Comparison of ENCODE assay signal across 24 mouse cellular contexts in genomic region chr16:38473661-38474060, GRCm38 (mm10). TPM values are rescaled to one million over a fixed set of nuclear protein-coding genes. Genes with fewer than 3 reads are reported as not detected.
DNase-seq lines count a peak whose midpoint lies in the region; ATAC-seq and TF ChIP-seq lines count a peak whose summit lies in the region.
"Had no signal": no experiment of that assay in that cellular context is flagged by ENCODE, and none has a peak within 500 bp of the region (broad histone marks: within the 10 kb centered on the region; RNA-seq: fewer than 3 reads in every experiment).

No protein-coding gene starts in this region.

- no peak overlapping the region for H3K4me2 ChIP-seq in liver, embryonic 13.5 days
- no peak overlapping the region for H3K4me2 ChIP-seq in liver, embryonic 12.5 days
- H3K4me2 ChIP-seq in liver, postnatal 0 days (ENCODE audit: low read depth, low read length), result no peak overlapping the region
- H3K4me2 ChIP-seq: embryonic facial prominence, embryonic 12.5 days; forebrain, embryonic 13.5 days; forebrain, embryonic 15.5 days had no signal

- H3K4me1 ChIP-seq in liver, embryonic 13.5 days (replicated peaks), result peaks cover 62% of the 10 kb centered on the region
- H3K4me1 ChIP-seq in liver, embryonic 12.5 days, result peaks cover 60% of the 10 kb centered on the region
- peaks cover 16% of the 10 kb centered on the region for H3K4me1 ChIP-seq in liver, postnatal 0 days (ENCODE audit: insufficient read depth)
- H3K4me1 ChIP-seq in G1E (ENCODE audit: insufficient read depth, low read depth, low read length), result peaks cover 86% of the 10 kb centered on the region
- H3K4me1 ChIP-seq in kidney, adult 2 months (ENCODE audit: control insufficient read depth, insufficient read depth, low read length), result 0 out of 2 replicates have a peak, but pooled peaks cover 3% of the 10 kb centered on the region
- H3K4me1 ChIP-seq: embryonic facial prominence, embryonic 12.5 days had no signal

- ATAC-seq in liver, embryonic 13.5 days (ENCODE audit: low read depth), result no peak
- no peak for ATAC-seq in liver, embryonic 12.5 days
- ATAC-seq in liver, postnatal 0 days, result no peak
- ATAC-seq in G1E (ENCODE audit: extremely low read depth, insufficient number of reproducible peaks, low FRiP score, poor library complexity, severe bottlenecking), result peak; percentile 18; the same call in 1 of the 2 replicates
- ATAC-seq in megakaryocyte-erythroid progenitor cell, adult 5-6 weeks (replicated peaks; ENCODE audit: low FRiP score, low TSS enrichment, poor library complexity, severe bottlenecking), result 0 out of 2 replicates have a peak, but pooled peaks have one; percentile 3
- ATAC-seq: activated CD4-positive, CD25-positive, alpha-beta regulatory T cell, adult 4 months; CD4-positive, CD25-positive, alpha-beta regulatory T cell, adult 4 months; forebrain, embryonic 13.5 days; forebrain, embryonic 15.5 days; Patski had no signal

- no peaks in the 10 kb centered on the region for H3K36me3 ChIP-seq in liver, embryonic 13.5 days
- H3K36me3 ChIP-seq in liver, embryonic 12.5 days, result no peaks in the 10 kb centered on the region
- no peaks in the 10 kb centered on the region for H3K36me3 ChIP-seq in liver, postnatal 0 days (replicated peaks; ENCODE audit: insufficient read depth, low read length)
- H3K36me3 ChIP-seq in G1E (replicated peaks), result peaks cover 19% of the 10 kb centered on the region
- no peaks in the 10 kb centered on the region for H3K36me3 ChIP-seq in kidney, adult 2 months (ENCODE audit: control insufficient read depth, insufficient read depth, low read length)
- H3K36me3 ChIP-seq: embryonic facial prominence, embryonic 10.5 days; embryonic facial prominence, embryonic 12.5 days; forebrain, embryonic 15.5 days had no signal

- H3K4me3 ChIP-seq in liver, embryonic 13.5 days (replicated peaks), result no peak overlapping the region
- H3K4me3 ChIP-seq in liver, embryonic 12.5 days, result no peak overlapping the region
- H3K4me3 ChIP-seq in liver, postnatal 0 days (ENCODE audit: low read depth, low read length), result no peak overlapping the region
- H3K4me3 ChIP-seq in G1E (ENCODE audit: low read depth, low read length), result no peak overlapping the region; the same call in 1 of the 2 replicates
- no peak overlapping the region for H3K4me3 ChIP-seq in kidney, adult 2 months (ENCODE audit: insufficient read depth, low read depth, low read length)
- H3K4me3 ChIP-seq: embryonic facial prominence, embryonic 10.5 days; embryonic facial prominence, embryonic 12.5 days; forebrain, embryonic 13.5 days; forebrain, embryonic 15.5 days had no signal

- 28% methylated on average over 5 of the region's 5 CpGs for WGBS in liver, embryonic 13.5 days (ENCODE audit: insufficient replicate concordance)
- 36% methylated on average over 5 of the region's 5 CpGs for WGBS in liver, embryonic 12.5 days (ENCODE audit: insufficient replicate concordance)
- 49% methylated on average over 5 of the region's 5 CpGs for WGBS in liver, postnatal 0 days (ENCODE audit: insufficient replicate concordance)
- 90% methylated on average over 5 of the region's 5 CpGs for WGBS in kidney, adult 2 months

- no peak overlapping the region for H3K9ac ChIP-seq in liver, embryonic 13.5 days
- H3K9ac ChIP-seq in liver, embryonic 12.5 days, result no peak overlapping the region
- H3K9ac ChIP-seq in liver, postnatal 0 days (replicated peaks), result no peak overlapping the region
- H3K9ac ChIP-seq: embryonic facial prominence, embryonic 12.5 days; forebrain, embryonic 13.5 days; forebrain, embryonic 15.5 days had no signal

- DNase-seq in liver, embryonic 13.5 days, result no peak
- DNase-seq in liver, postnatal 0 days, result no peak
- DNase-seq in liver (no peak), G1E (ENCODE audit: low spot score) (no peak)
- DNase-seq in kidney, adult 2 months, result no peak
- DNase-seq: adrenal gland, adult 8-10 months; adrenal gland, postnatal 14 days; adrenal gland, postnatal 36 days; B cell, adult 2 months; cerebellum, adult 11-12 months; cerebellum, adult 2 months; cerebellum, adult 9-10 months; cerebellum, postnatal 10 days; cerebellum, postnatal 25 days had no signal

- TF ChIP-seq EP300 in liver, postnatal 0 days (IDR thresholded peaks at IDR 0.05; ENCODE audit: low read depth), result 0 out of 2 replicates have a peak, but pooled peaks have one; percentile 9

- H3K9me3 ChIP-seq in liver, embryonic 13.5 days (replicated peaks), result no peaks in the 10 kb centered on the region
- no peaks in the 10 kb centered on the region for H3K9me3 ChIP-seq in liver, embryonic 12.5 days (replicated peaks)
- no peaks in the 10 kb centered on the region for H3K9me3 ChIP-seq in liver, postnatal 0 days (ENCODE audit: low read length)
- no peaks in the 10 kb centered on the region for H3K9me3 ChIP-seq in G1E (replicated peaks)
- H3K9me3 ChIP-seq: embryonic facial prominence, embryonic 10.5 days; embryonic facial prominence, embryonic 12.5 days; forebrain, embryonic 13.5 days; forebrain, embryonic 15.5 days had no signal

- TF ChIP-seq CTCF in liver, postnatal 0 days (IDR thresholded peaks at IDR 0.05; ENCODE audit: low read depth), result no peak
- no peak for TF ChIP-seq CTCF in G1E (IDR thresholded peaks at IDR 0.05; ENCODE audit: low read depth, low read length)
- TF ChIP-seq CTCF in kidney, adult 2 months (conservative IDR thresholded peaks at IDR 0.05; ENCODE audit: insufficient read depth, insufficient read length, low read depth, low read length), result no peak

- H3K27me3 ChIP-seq in liver, embryonic 13.5 days, result no peaks in the 10 kb centered on the region
- no peaks in the 10 kb centered on the region for H3K27me3 ChIP-seq in liver, embryonic 12.5 days (replicated peaks)
- H3K27me3 ChIP-seq in liver, postnatal 0 days (ENCODE audit: insufficient read depth, low read length), result no peaks in the 10 kb centered on the region
- H3K27me3 ChIP-seq in G1E (ENCODE audit: insufficient read depth, low read length), result no peaks in the 10 kb centered on the region
- no peaks in the 10 kb centered on the region for H3K27me3 ChIP-seq in kidney, adult 2 months (replicated peaks; ENCODE audit: control insufficient read depth, insufficient read depth, low read length)
- H3K27me3 ChIP-seq: CH12.LX; embryonic facial prominence, embryonic 12.5 days; forebrain, embryonic 13.5 days; forebrain, embryonic 15.5 days; Patski had no signal

- no peak for TF ChIP-seq POLR2A in kidney, adult 2 months (IDR thresholded peaks at IDR 0.05; ENCODE audit: low read depth, low read length)

- H3K27ac ChIP-seq in liver, embryonic 13.5 days, result peak overlapping the region; percentile 44; the same call in 1 of the 2 replicates
- no peak overlapping the region for H3K27ac ChIP-seq in liver, embryonic 12.5 days
- no peak overlapping the region for H3K27ac ChIP-seq in liver, postnatal 0 days (ENCODE audit: low read depth)
- H3K27ac ChIP-seq in kidney, adult 2 months (ENCODE audit: insufficient read depth, low read depth, low read length), result no peak overlapping the region
- H3K27ac ChIP-seq: embryonic facial prominence, embryonic 10.5 days; embryonic facial prominence, embryonic 12.5 days; forebrain, embryonic 13.5 days; forebrain, embryonic 15.5 days had no signal

RNA-seq across cellular contexts. Expression of gene Cd80, which starts 18.3 kb away (rescaled TPM):
- 0.08 and 0.16 TPM in 2 replicates for polyA plus RNA-seq in liver, embryonic 13.5 days (2015; fragmentation: Nextera tagmentation; extraction: Ambion mirVana)
- 0.12 and 0.19 TPM in 2 replicates for polyA plus RNA-seq in liver, embryonic 12.5 days (2016; fragmentation: Nextera tagmentation; extraction: Ambion mirVana)
- polyA plus RNA-seq in liver, postnatal 0 days (2015; fragmentation: Nextera tagmentation; extraction: Ambion mirVana), result 0.13 and 0.15 TPM in 2 replicates
- 62.1 and 77.0 TPM in 2 replicates for total RNA-seq in G1E (2014; fragmentation: Nextera tagmentation)
- 4.9 and 5.3 TPM in 2 replicates for total RNA-seq in G1E (2017)
- polyA plus RNA-seq in G1E (2012), result 2.2 and 3.0 TPM in 2 replicates
- total RNA-seq in megakaryocyte-erythroid progenitor cell, adult 5-6 weeks (2014; fragmentation: Nextera tagmentation), result not detected in 2 replicates
- not detected in 2 replicates for total RNA-seq in megakaryocyte-erythroid progenitor cell, adult 5-6 weeks (2017)
- polyA plus RNA-seq in kidney, adult 2 months (2012; rRNA removed), result 0.14 and 0.23 TPM in 2 replicates

RNA-seq across cellular contexts. Expression of gene Adprh, which starts 21.2 kb away (rescaled TPM):
- polyA plus RNA-seq in liver, embryonic 13.5 days (2015; fragmentation: Nextera tagmentation; extraction: Ambion mirVana), result 38.1 and 41.2 TPM in 2 replicates
- 50.8 and 53.5 TPM in 2 replicates for polyA plus RNA-seq in liver, embryonic 12.5 days (2016; fragmentation: Nextera tagmentation; extraction: Ambion mirVana)
- 17.9 and 22.2 TPM in 2 replicates for polyA plus RNA-seq in liver, postnatal 0 days (2015; fragmentation: Nextera tagmentation; extraction: Ambion mirVana)
- total RNA-seq in G1E (2014; fragmentation: Nextera tagmentation) (56.4 and 60.6 TPM in 2 replicates), G1E (2017) (26.4 and 28.4 TPM in 2 replicates)
- polyA plus RNA-seq in G1E (2012), result 355 and 468 TPM in 2 replicates
- 27.4 and 31.6 TPM in 2 replicates for total RNA-seq in megakaryocyte-erythroid progenitor cell, adult 5-6 weeks (2014; fragmentation: Nextera tagmentation)
- total RNA-seq in megakaryocyte-erythroid progenitor cell, adult 5-6 weeks (2017), result 8.6 TPM in 2 replicates
- polyA plus RNA-seq in kidney, adult 2 months (2012; rRNA removed), result 20.4 and 20.9 TPM in 2 replicates

RNA-seq across cellular contexts. Expression of gene Pla1a, which starts 40.7 kb away (rescaled TPM):
- polyA plus RNA-seq in liver, embryonic 13.5 days (2015; fragmentation: Nextera tagmentation; extraction: Ambion mirVana), result 8.4 and 9.2 TPM in 2 replicates
- 3.4 TPM in 2 replicates for polyA plus RNA-seq in liver, embryonic 12.5 days (2016; fragmentation: Nextera tagmentation; extraction: Ambion mirVana)
- 49.8 and 55.8 TPM in 2 replicates for polyA plus RNA-seq in liver, postnatal 0 days (2015; fragmentation: Nextera tagmentation; extraction: Ambion mirVana)
- total RNA-seq in G1E (2014; fragmentation: Nextera tagmentation), result 1.7 TPM in 1 of 2 replicates, not detected in the other
- total RNA-seq in G1E (2017), result 0.16 TPM in 1 of 2 replicates, not detected in the other
- not detected in 2 replicates for polyA plus RNA-seq in G1E (2012)
- not detected in 2 replicates for total RNA-seq in megakaryocyte-erythroid progenitor cell, adult 5-6 weeks (2014; fragmentation: Nextera tagmentation)
- total RNA-seq in megakaryocyte-erythroid progenitor cell, adult 5-6 weeks (2017), result not detected in 2 replicates
- 26.8 and 27.4 TPM in 2 replicates for polyA plus RNA-seq in kidney, adult 2 months (2012; rRNA removed)
- polyA plus RNA-seq: activated CD4-positive, CD25-positive, alpha-beta regulatory T cell, adult 4 months; embryonic facial prominence, embryonic 10.5 days had no signal

RNA-seq across cellular contexts. Expression of gene Timmdc1, which starts 48.8 kb away (rescaled TPM):
- 18.1 and 18.9 TPM in 2 replicates for polyA plus RNA-seq in liver, embryonic 13.5 days (2015; fragmentation: Nextera tagmentation; extraction: Ambion mirVana)
- polyA plus RNA-seq in liver, embryonic 12.5 days (2016; fragmentation: Nextera tagmentation; extraction: Ambion mirVana), result 19.7 and 19.9 TPM in 2 replicates
- 14.8 and 17.0 TPM in 2 replicates for polyA plus RNA-seq in liver, postnatal 0 days (2015; fragmentation: Nextera tagmentation; extraction: Ambion mirVana)
- 36.7 and 38.7 TPM in 2 replicates for total RNA-seq in G1E (2014; fragmentation: Nextera tagmentation)
- total RNA-seq in G1E (2017), result 27.0 and 28.6 TPM in 2 replicates
- 25.9 and 28.3 TPM in 2 replicates for polyA plus RNA-seq in G1E (2012)
- 22.1 and 23.3 TPM in 2 replicates for total RNA-seq in megakaryocyte-erythroid progenitor cell, adult 5-6 weeks (2014; fragmentation: Nextera tagmentation)
- total RNA-seq in megakaryocyte-erythroid progenitor cell, adult 5-6 weeks (2017), result 32.0 and 33.0 TPM in 2 replicates
- polyA plus RNA-seq in kidney, adult 2 months (2012; rRNA removed), result 15.4 and 16.5 TPM in 2 replicates

Comparison
In these comparisons a context has a peak if more than half of its experiments do, and no peak if none do; other contexts are left out.
1. ATAC-seq: peak in G1E (single experiment) and megakaryocyte-erythroid progenitor cell, adult 5-6 weeks (single experiment); none in liver, embryonic 13.5 days (single experiment), liver, embryonic 12.5 days (single experiment) and liver, postnatal 0 days (single experiment).